In the genomic region with DNA sequence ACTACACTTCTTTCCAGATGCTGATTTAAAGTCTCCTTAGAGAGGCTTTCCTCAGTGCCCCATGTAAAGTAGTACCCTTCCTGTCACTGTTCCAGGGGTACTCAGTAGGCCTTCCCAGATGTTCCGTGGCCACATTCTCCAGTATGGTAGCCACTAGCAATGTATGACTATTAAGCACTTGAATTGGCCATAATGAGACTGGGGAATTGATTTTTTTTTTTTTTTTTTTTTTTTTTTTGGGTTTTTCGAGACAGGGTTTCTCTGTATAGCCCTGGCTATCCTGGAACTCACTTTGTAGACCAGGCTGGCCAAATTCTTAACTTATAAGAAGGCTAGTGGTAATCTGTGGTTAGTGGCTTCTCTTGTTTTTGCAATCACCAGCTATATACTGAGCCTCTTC, we compare ENCODE assay signal across 21 mouse cellular contexts. TPM values are rescaled to one million over a fixed set of nuclear protein-coding genes. Genes with fewer than 3 reads are reported as not detected.
DNase-seq lines count a peak whose midpoint lies in the region; ATAC-seq and TF ChIP-seq lines count a peak whose summit lies in the region.
"Had no signal": no experiment of that assay in that cellular context is flagged by ENCODE, and none has a peak within 500 bp of the region (broad histone marks: within the 10 kb centered on the region; RNA-seq: fewer than 3 reads in every experiment).

No protein-coding gene starts in this region.

- no peaks in the 10 kb centered on the region for H3K9me3 ChIP-seq in heart, embryonic 12.5 days (replicated peaks)
- H3K9me3 ChIP-seq in lung, embryonic 16.5 days (ENCODE audit: control insufficient read depth, low read length): no peaks in the 10 kb centered on the region
- no peaks in the 10 kb centered on the region for H3K9me3 ChIP-seq in liver, embryonic 12.5 days (replicated peaks)
- H3K9me3 ChIP-seq in stomach, embryonic 16.5 days (replicated peaks; ENCODE audit: control insufficient read depth, low read length): no peaks in the 10 kb centered on the region
- H3K9me3 ChIP-seq: forebrain, embryonic 12.5 days; hindbrain, embryonic 10.5 days; limb, embryonic 10.5 days; midbrain, embryonic 10.5 days had no signal

- ATAC-seq in heart, embryonic 12.5 days (ENCODE audit: insufficient number of reproducible peaks, low FRiP score): no peak
- ATAC-seq in lung, embryonic 16.5 days (ENCODE audit: low read depth): no peak
- ATAC-seq in liver, embryonic 12.5 days: no peak
- ATAC-seq in stomach, embryonic 16.5 days (ENCODE audit: insufficient read depth, low FRiP score): no peak

- peaks cover 55% of the 10 kb centered on the region for H3K4me1 ChIP-seq in heart, embryonic 12.5 days (replicated peaks)
- peaks cover 10% of the 10 kb centered on the region for H3K4me1 ChIP-seq in lung, embryonic 16.5 days (replicated peaks; ENCODE audit: control insufficient read depth, insufficient read depth, low read length)
- H3K4me1 ChIP-seq in liver, embryonic 12.5 days: peaks cover 78% of the 10 kb centered on the region
- peaks cover 10% of the 10 kb centered on the region for H3K4me1 ChIP-seq in stomach, embryonic 16.5 days (ENCODE audit: control insufficient read depth, insufficient read depth, low read length)

- H3K4me3 ChIP-seq in heart, embryonic 12.5 days: no peak overlapping the region
- H3K4me3 ChIP-seq in lung, embryonic 16.5 days (ENCODE audit: low read length): no peak overlapping the region
- peak overlapping the region; percentile 32; the same call in 1 of the 2 replicates for H3K4me3 ChIP-seq in liver, embryonic 12.5 days
- no peak overlapping the region for H3K4me3 ChIP-seq in stomach, embryonic 16.5 days (replicated peaks; ENCODE audit: low read length)
- no peak overlapping the region for H3K4me3 ChIP-seq in layer of hippocampus, adult 2 months
- H3K4me3 ChIP-seq: forebrain, embryonic 12.5 days; hindbrain, embryonic 10.5 days; limb, embryonic 10.5 days; midbrain, embryonic 10.5 days had no signal

- H3K27me3 ChIP-seq in heart, embryonic 12.5 days (replicated peaks): no peaks in the 10 kb centered on the region
- H3K27me3 ChIP-seq in lung, embryonic 16.5 days (ENCODE audit: control insufficient read depth, insufficient read depth, low read depth, low read length): no peaks in the 10 kb centered on the region
- H3K27me3 ChIP-seq in liver, embryonic 12.5 days (replicated peaks): no peaks in the 10 kb centered on the region
- H3K27me3 ChIP-seq in stomach, embryonic 16.5 days (ENCODE audit: control insufficient read depth, insufficient read depth, low read length): no peaks in the 10 kb centered on the region
- H3K27me3 ChIP-seq: forebrain, embryonic 12.5 days had no signal

- peak overlapping the region; percentile 94 for H3K27ac ChIP-seq in heart, embryonic 12.5 days (ENCODE audit: poor library complexity, severe bottlenecking)
- H3K27ac ChIP-seq in lung, embryonic 16.5 days (ENCODE audit: low read length): peak overlapping the region; percentile 27
- peak overlapping the region; percentile 90 for H3K27ac ChIP-seq in liver, embryonic 12.5 days
- 0 out of 2 replicates have a peak overlapping the region, but pooled peaks have one; percentile 3 for H3K27ac ChIP-seq in stomach, embryonic 16.5 days (ENCODE audit: low read length)
- no peak overlapping the region for H3K27ac ChIP-seq in layer of hippocampus, adult 2 months
- H3K27ac ChIP-seq: forebrain, embryonic 12.5 days; hindbrain, embryonic 10.5 days; limb, embryonic 10.5 days; macrophage; midbrain, embryonic 10.5 days had no signal

- no peak for TF ChIP-seq CTCF in layer of hippocampus, adult 2 months (conservative IDR thresholded peaks at IDR 0.05)

- H3K9ac ChIP-seq in heart, embryonic 12.5 days: 0 out of 2 replicates have a peak overlapping the region, but pooled peaks have one; percentile 31
- 0 out of 2 replicates have a peak overlapping the region, but pooled peaks have one; percentile 9 for H3K9ac ChIP-seq in lung, embryonic 16.5 days (ENCODE audit: low read length)
- H3K9ac ChIP-seq in liver, embryonic 12.5 days: peak overlapping the region; percentile 61; the same call in 1 of the 2 replicates
- H3K9ac ChIP-seq in stomach, embryonic 16.5 days (ENCODE audit: low read length): no peak overlapping the region
- H3K9ac ChIP-seq: forebrain, embryonic 12.5 days had no signal

- peak overlapping the region; percentile 53 for H3K4me2 ChIP-seq in heart, embryonic 12.5 days
- no peak overlapping the region for H3K4me2 ChIP-seq in lung, embryonic 16.5 days (ENCODE audit: low read depth, low read length)
- H3K4me2 ChIP-seq in liver, embryonic 12.5 days: peak overlapping the region; percentile 80
- no peak overlapping the region for H3K4me2 ChIP-seq in stomach, embryonic 16.5 days (ENCODE audit: low read depth, low read length)
- H3K4me2 ChIP-seq: forebrain, embryonic 12.5 days had no signal

- WGBS in heart, embryonic 12.5 days: 77% methylated on average over 2 of the region's 2 CpGs
- 89% methylated on average over 2 of the region's 2 CpGs for WGBS in lung, embryonic 16.5 days
- WGBS in liver, embryonic 12.5 days (ENCODE audit: insufficient replicate concordance): 71% methylated on average over 2 of the region's 2 CpGs
- 94% methylated on average over 2 of the region's 2 CpGs for WGBS in stomach, embryonic 16.5 days

- no peak for DNase-seq in heart, adult 18-20 months
- DNase-seq in lung, postnatal 14 days: no peak
- DNase-seq in layer of hippocampus, adult 2 months (ENCODE audit: low spot score in 2 of 2): no peak
- no peak for DNase-seq in urinary bladder, postnatal 10 days (ENCODE audit: low spot score)
- DNase-seq: adrenal gland, adult 2 months; B cell, adult 2 months; cerebellum, adult 2 months; gastrocnemius, postnatal 10 days; kidney, adult 8-10 months; kidney, postnatal 14 days had no signal

- H3K36me3 ChIP-seq in heart, embryonic 12.5 days: peaks cover 31% of the 10 kb centered on the region
- peaks cover 16% of the 10 kb centered on the region for H3K36me3 ChIP-seq in lung, embryonic 16.5 days (ENCODE audit: control insufficient read depth, insufficient read depth, low read length)
- H3K36me3 ChIP-seq in liver, embryonic 12.5 days: peaks cover 58% of the 10 kb centered on the region
- H3K36me3 ChIP-seq in stomach, embryonic 16.5 days (ENCODE audit: control insufficient read depth, insufficient read depth, low read length): no peaks in the 10 kb centered on the region

RNA-seq across cellular contexts. Expression of a gene that starts 3.0 kb away (rescaled TPM):
- 2.5 and 3.8 TPM in 2 replicates for polyA plus RNA-seq in heart, embryonic 12.5 days (2016; fragmentation: Nextera tagmentation; extraction: Ambion mirVana)
- 1 to 10 TPM in 1 of 2 experiments, not detected in 1; 1.4 TPM for total RNA-seq in heart, adult 18-20 months (2021)
- 0.55 TPM in 1 of 2 replicates, not detected in the other for polyA plus RNA-seq in lung, embryonic 16.5 days (2015; fragmentation: Nextera tagmentation; extraction: Ambion mirVana)
- not detected in 2 replicates for polyA plus RNA-seq in liver, embryonic 12.5 days (2016; fragmentation: Nextera tagmentation; extraction: Ambion mirVana)
- polyA plus RNA-seq in stomach, embryonic 16.5 days (2015; fragmentation: Nextera tagmentation; extraction: Ambion mirVana): 0.52 and 0.90 TPM in 2 replicates
- not detected for total RNA-seq in layer of hippocampus, adult 2 months (2021)
- total RNA-seq: gastrocnemius, postnatal 10 days; left cerebral cortex, adult 8-10 months had no signal
- polyA plus RNA-seq: adrenal gland, adult 2 months; cerebellum, adult 2 months; forebrain, embryonic 12.5 days; frontal cortex, adult 2 months; hindbrain, embryonic 10.5 days; limb, embryonic 10.5 days; macrophage; midbrain, embryonic 10.5 days had no signal

RNA-seq across cellular contexts. Expression of a gene that starts 3.1 kb away (rescaled TPM):
- 301 and 307 TPM in 2 replicates for polyA plus RNA-seq in heart, embryonic 12.5 days (2016; fragmentation: Nextera tagmentation; extraction: Ambion mirVana)
- 100 to 1,000 TPM; 345 to 380 TPM for total RNA-seq in heart, adult 18-20 months (2021)
- 142 and 143 TPM in 2 replicates for polyA plus RNA-seq in lung, embryonic 16.5 days (2015; fragmentation: Nextera tagmentation; extraction: Ambion mirVana)
- polyA plus RNA-seq in liver, embryonic 12.5 days (2016; fragmentation: Nextera tagmentation; extraction: Ambion mirVana): 404 and 417 TPM in 2 replicates
- polyA plus RNA-seq in stomach, embryonic 16.5 days (2015; fragmentation: Nextera tagmentation; extraction: Ambion mirVana): 151 and 186 TPM in 2 replicates
- 100 to 1,000 TPM; 123 to 126 TPM for total RNA-seq in layer of hippocampus, adult 2 months (2021)

RNA-seq across cellular contexts. Expression of a gene that starts 7.9 kb away (rescaled TPM):
- polyA plus RNA-seq in heart, embryonic 12.5 days (2016; fragmentation: Nextera tagmentation; extraction: Ambion mirVana): 0.09 TPM in 1 of 2 replicates, not detected in the other
- under 1 TPM in 1 of 2 experiments, not detected in 1; 0.13 TPM for total RNA-seq in heart, adult 18-20 months (2021)
- 1.9 and 2.6 TPM in 2 replicates for polyA plus RNA-seq in lung, embryonic 16.5 days (2015; fragmentation: Nextera tagmentation; extraction: Ambion mirVana)
- 0.05 TPM in 1 of 2 replicates, not detected in the other for polyA plus RNA-seq in liver, embryonic 12.5 days (2016; fragmentation: Nextera tagmentation; extraction: Ambion mirVana)
- 0.15 TPM in 1 of 2 replicates, not detected in the other for polyA plus RNA-seq in stomach, embryonic 16.5 days (2015; fragmentation: Nextera tagmentation; extraction: Ambion mirVana)
- total RNA-seq in layer of hippocampus, adult 2 months (2021): 1 to 10 TPM; 1.1 to 1.3 TPM
- polyA plus RNA-seq: adrenal gland, adult 2 months; limb, embryonic 10.5 days; macrophage had no signal

RNA-seq across cellular contexts. Expression of a gene that starts 12.1 kb away (rescaled TPM):
- polyA plus RNA-seq in heart, embryonic 12.5 days (2016; fragmentation: Nextera tagmentation; extraction: Ambion mirVana): 308 and 330 TPM in 2 replicates
- total RNA-seq in heart, adult 18-20 months (2021): 100 to 1,000 TPM; 515 to 590 TPM
- polyA plus RNA-seq in lung, embryonic 16.5 days (2015; fragmentation: Nextera tagmentation; extraction: Ambion mirVana): 8.9 and 9.1 TPM in 2 replicates
- polyA plus RNA-seq in liver, embryonic 12.5 days (2016; fragmentation: Nextera tagmentation; extraction: Ambion mirVana): 20.3 and 24.8 TPM in 2 replicates
- 12.3 and 16.2 TPM in 2 replicates for polyA plus RNA-seq in stomach, embryonic 16.5 days (2015; fragmentation: Nextera tagmentation; extraction: Ambion mirVana)
- under 1 TPM; 0.44 to 0.49 TPM for total RNA-seq in layer of hippocampus, adult 2 months (2021)
- polyA plus RNA-seq: macrophage had no signal

RNA-seq across cellular contexts. Expression of a gene that starts 55.3 kb away (rescaled TPM):
- polyA plus RNA-seq in heart, embryonic 12.5 days (2016; fragmentation: Nextera tagmentation; extraction: Ambion mirVana): not detected in 2 replicates
- total RNA-seq in heart, adult 18-20 months (2021): not detected
- polyA plus RNA-seq in lung, embryonic 16.5 days (2015; fragmentation: Nextera tagmentation; extraction: Ambion mirVana): 0.19 TPM in 1 of 2 replicates, not detected in the other
- polyA plus RNA-seq in liver, embryonic 12.5 days (2016; fragmentation: Nextera tagmentation; extraction: Ambion mirVana): 1.4 and 1.8 TPM in 2 replicates
- 8.6 and 9.2 TPM in 2 replicates for polyA plus RNA-seq in stomach, embryonic 16.5 days (2015; fragmentation: Nextera tagmentation; extraction: Ambion mirVana)
- total RNA-seq in layer of hippocampus, adult 2 months (2021): not detected
- total RNA-seq: gastrocnemius, postnatal 10 days had no signal
- polyA plus RNA-seq: adrenal gland, adult 2 months; cerebellum, adult 2 months; forebrain, embryonic 12.5 days; frontal cortex, adult 2 months; hindbrain, embryonic 10.5 days; limb, embryonic 10.5 days; macrophage; midbrain, embryonic 10.5 days had no signal

Comparison
In these comparisons a context has a peak if more than half of its experiments do, and no peak if none do; other contexts are left out.
1. H3K4me2 ChIP-seq: peak in heart, embryonic 12.5 days (single experiment) and liver, embryonic 12.5 days (single experiment); none in lung, embryonic 16.5 days (single experiment) and stomach, embryonic 16.5 days (single experiment).